Mouse (Mus musculus) forebrain, embryonic 14.5 days (tissue): Measurements from ENCODE around the gene Glb1. TPM values are rescaled to one million over a fixed set of nuclear protein-coding genes. Genes with fewer than 3 reads are reported as not detected.
A peak's percentile ranks its signal among the peaks of the same experiment; 100 is the strongest.

ENCODE experiments used
- ATAC-seq: fragments of 200-750 bp; cut with Nextera tagmentation; 2 replicates; pipeline ENCODE4 v1.8.0; 2017; ENCODE audit warnings: mild to moderate bottlenecking, moderate library complexity
- DNase-seq: peaks from one replicate; pipeline ENCODE4 v3.0.0-alpha.2; 2015; ENCODE audit warnings: low spot score
- H3K27ac ChIP-seq: fragments of 300-500 bp; sonication (generic); 2 replicates; pipeline ENCODE4 v1.5.1; 2014; ENCODE audit warnings: low read depth, mild to moderate bottlenecking, control low read depth, low read length, moderate library complexity
- H3K27me3 ChIP-seq: fragments of 300-500 bp; sonication (generic); replicated peaks from 2 replicates; pipeline ENCODE4 v1.6.1; 2014; ENCODE audit warnings: low read length, control low read depth, mixed read lengths; ENCODE audit not compliant: control insufficient read depth, insufficient read depth
- H3K36me3 ChIP-seq: fragments of 300-500 bp; sonication (generic); 2 replicates; pipeline ENCODE4 v1.6.1; 2014; ENCODE audit warnings: low read length, control low read depth; ENCODE audit not compliant: control insufficient read depth, insufficient read depth
- H3K4me1 ChIP-seq: fragments of 300-500 bp; sonication (generic); 2 replicates; pipeline ENCODE4 v1.6.1; 2014; ENCODE audit warnings: antibody characterized with exemption, low read length, control low read depth; ENCODE audit not compliant: control insufficient read depth, insufficient read depth
- H3K4me2 ChIP-seq: fragments of 300-500 bp; sonication (generic); 2 replicates; pipeline ENCODE4 v1.6.1; 2014; ENCODE audit warnings: mild to moderate bottlenecking, control low read depth, low read length
- H3K4me3 ChIP-seq: fragments of 300-500 bp; sonication (generic); 2 replicates; pipeline ENCODE4 v1.5.1; 2014; ENCODE audit warnings: low read depth, low read length, control low read depth
- H3K9ac ChIP-seq: fragments of 300-500 bp; sonication (generic); 2 replicates; pipeline ENCODE4 v1.6.1; 2014; ENCODE audit warnings: mild to moderate bottlenecking, low read length, control low read depth, moderate library complexity
- H3K9me3 ChIP-seq: fragments of 300-500 bp; sonication (generic); replicated peaks from 2 replicates; pipeline ENCODE4 v1.6.1; 2016; ENCODE audit warnings: low read length, control low read depth, mixed read lengths; ENCODE audit not compliant: control insufficient read depth
- WGBS: fragments of 180-500 bp; shearing (Covaris S2); extraction: QIAGEN DNeasy Blood & Tissue Kit; methylation state at CpG from one replicate; pipeline ENCODE4 v1.1.7; 2014; 5-methylcytosine and 5-hydroxymethylcytosine counted together
- polyA plus RNA-seq: library from polyadenylated mRNA; unstranded; fragments of >200 nt; fragmentation: Nextera tagmentation; extraction: Ambion mirVana; gene quantifications from 2 replicates; pipeline ENCODE4 v1.2.1, GENCODE M21; 2014

The Glb1 gene
- polyA plus RNA-seq, 1 experiment from 2014 or later: 25.9 TPM

GRCm38 (mm10) chr9:114487481-114488258 is 86.8 kb downstream of the Glb1 start:
- ATAC-seq: no peak
- Histone ChIP-seq H3K36me3 (no peaks in the 10 kb centered on the region), H3K4me3 (no peak overlapping the region), H3K27ac (no peak overlapping the region), H3K9ac (no peak overlapping the region), H3K4me1 (no peaks in the 10 kb centered on the region), H3K4me2 (no peak overlapping the region), H3K9me3 (no peaks in the 10 kb centered on the region), H3K27me3 (no peaks in the 10 kb centered on the region)
- no peak for DNase-seq
- WGBS: 88% methylated on average over 23 of the region's 23 CpGs

DNA sequence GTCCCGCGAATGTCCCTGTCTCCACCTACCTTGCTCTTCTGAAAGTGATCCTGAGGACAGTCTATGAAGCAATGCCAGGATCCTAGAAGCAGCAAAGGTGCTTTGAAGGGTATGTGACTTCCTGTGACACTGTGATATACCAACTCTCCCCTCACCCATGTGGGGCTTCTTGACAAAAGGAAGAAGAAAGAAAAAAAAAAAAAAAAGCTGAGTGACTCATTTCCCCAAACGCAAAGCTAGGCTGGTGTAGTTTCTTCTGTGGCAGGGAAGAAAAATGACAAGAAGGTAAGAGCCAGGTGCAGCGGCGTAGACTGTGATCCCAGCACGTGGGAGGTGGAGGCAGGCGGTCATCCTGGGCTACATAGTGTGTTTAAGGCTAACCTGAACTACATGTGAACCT is 95.6 kb downstream of the Glb1 start:
- 89% methylated on average over 7 of the region's 7 CpGs for WGBS
- Histone ChIP-seq H3K27ac (no peak overlapping the region), H3K9ac (no peak overlapping the region), H3K36me3 (no peaks in the 10 kb centered on the region), H3K4me3 (no peak overlapping the region), H3K9me3 (no peaks in the 10 kb centered on the region), H3K27me3 (no peaks in the 10 kb centered on the region), H3K4me2 (no peak overlapping the region), H3K4me1 (no peaks in the 10 kb centered on the region)
- ATAC-seq: no peak
- no peak for DNase-seq

DNA sequence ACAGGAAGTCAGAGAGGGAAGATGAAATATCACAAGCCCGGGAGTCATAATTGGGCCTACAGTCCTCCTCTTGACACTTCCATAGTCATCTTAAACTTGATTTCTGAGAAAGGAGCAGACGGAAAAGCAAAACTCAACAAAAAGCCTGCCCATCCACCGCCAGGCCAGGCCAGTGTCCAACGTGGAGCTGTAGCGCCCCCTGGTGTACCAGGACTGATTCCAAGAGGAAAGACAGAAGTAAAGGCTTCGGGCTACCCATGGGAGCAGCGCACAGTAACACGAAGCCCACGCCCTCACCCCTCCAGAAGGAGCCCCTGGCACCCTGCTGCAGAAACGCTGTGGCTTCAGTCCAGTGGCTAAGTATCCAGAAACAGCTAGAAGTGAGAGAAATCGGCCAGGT is 97.3 kb downstream of the Glb1 start:
- H3K27me3 ChIP-seq: no peaks in the 10 kb centered on the region
- ATAC-seq: 0 out of 2 replicates have a peak, but pooled peaks have one; percentile 61
- H3K4me1 ChIP-seq: no peaks in the 10 kb centered on the region
- H3K9me3 ChIP-seq: no peaks in the 10 kb centered on the region
- no peak overlapping the region for H3K27ac ChIP-seq
- DNase-seq: peak; percentile 81
- WGBS: 8% methylated on average over 11 of the region's 11 CpGs
- H3K4me3 ChIP-seq: no peak overlapping the region
- H3K36me3 ChIP-seq: no peaks in the 10 kb centered on the region
- no peak overlapping the region for H3K4me2 ChIP-seq
- no peak overlapping the region for H3K9ac ChIP-seq

DNA sequence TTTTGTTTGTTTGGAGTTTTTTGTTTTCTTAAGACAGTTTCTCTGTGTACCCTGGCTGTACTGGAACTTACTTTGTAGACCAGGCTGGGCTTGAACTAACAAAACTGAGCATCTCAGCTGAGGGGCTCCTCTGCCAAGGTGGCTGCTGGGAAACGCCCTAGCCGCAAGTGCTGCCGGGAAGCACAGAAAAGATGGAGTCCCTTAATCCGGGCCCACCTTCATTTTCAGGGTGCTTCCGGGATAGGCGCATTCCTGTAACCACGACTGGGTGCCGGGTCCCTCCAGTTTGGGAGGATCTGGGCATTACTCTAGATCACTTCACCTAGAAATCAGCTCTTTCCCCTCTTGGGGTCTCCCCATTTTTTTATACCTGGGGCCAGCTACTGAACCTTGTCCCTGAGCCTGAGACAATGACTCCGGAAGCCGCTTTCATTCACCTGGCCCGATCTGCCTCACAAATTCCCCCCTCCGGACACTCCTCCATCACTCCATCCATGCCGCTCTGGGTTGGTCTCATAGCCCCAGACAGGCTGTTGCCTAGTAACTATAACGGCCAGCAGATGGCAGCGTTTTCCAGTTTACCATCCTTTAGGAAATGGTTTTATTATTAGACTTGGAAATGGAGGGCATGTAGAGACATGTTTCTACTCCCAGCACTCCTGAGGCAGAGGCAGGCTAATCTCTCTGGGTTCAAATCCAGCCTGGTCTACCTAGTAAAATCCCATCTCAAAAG is 99.1 kb downstream of the Glb1 start:
- H3K27me3 ChIP-seq: no peaks in the 10 kb centered on the region
- ATAC-seq (no peak), DNase-seq (peak; percentile 73)
- no peak overlapping the region for H3K4me3 ChIP-seq
- 16% methylated on average over 15 of the region's 15 CpGs for WGBS
- no peak overlapping the region; the same call in 1 of the 2 replicates for H3K4me2 ChIP-seq
- H3K9me3 ChIP-seq: no peaks in the 10 kb centered on the region
- H3K36me3 ChIP-seq: no peaks in the 10 kb centered on the region
- H3K9ac ChIP-seq: no peak overlapping the region
- no peaks in the 10 kb centered on the region for H3K4me1 ChIP-seq
- no peak overlapping the region for H3K27ac ChIP-seq

DNA sequence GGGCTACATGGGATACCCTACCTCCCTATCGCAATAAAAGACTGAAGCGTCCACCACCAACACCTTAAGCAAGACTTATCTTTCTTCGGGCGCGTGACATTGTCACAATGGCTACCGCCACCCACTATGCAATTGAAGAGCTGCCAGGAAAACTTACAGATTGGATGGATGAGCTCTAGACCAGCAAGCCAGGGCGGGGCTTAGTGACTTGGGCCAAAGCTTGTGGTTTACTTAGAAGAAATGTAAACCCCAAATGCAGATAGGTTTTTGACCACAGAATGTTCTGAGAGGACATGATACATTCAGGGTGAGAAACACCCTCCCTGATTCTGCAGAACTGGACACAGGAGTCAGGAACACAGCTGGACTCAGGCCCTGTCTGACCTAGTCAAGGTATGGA is 100.2 kb downstream of the Glb1 start:
- WGBS: 93% methylated on average over 7 of the region's 7 CpGs
- no peak overlapping the region for H3K9ac ChIP-seq
- H3K4me2 ChIP-seq: no peak overlapping the region
- H3K27me3 ChIP-seq: no peaks in the 10 kb centered on the region
- no peaks in the 10 kb centered on the region for H3K4me1 ChIP-seq
- ATAC-seq (no peak), DNase-seq (no peak)
- H3K27ac ChIP-seq: no peak overlapping the region
- H3K36me3 ChIP-seq: no peaks in the 10 kb centered on the region
- H3K9me3 ChIP-seq: no peaks in the 10 kb centered on the region
- no peak overlapping the region for H3K4me3 ChIP-seq

- DNase-seq: no peak
- Histone ChIP-seq H3K4me1 (no peaks in the 10 kb centered on the region), H3K27ac (no peak overlapping the region), H3K36me3 (no peaks in the 10 kb centered on the region), H3K9me3 (no peaks in the 10 kb centered on the region), H3K4me2 (no peak overlapping the region), H3K27me3 (no peaks in the 10 kb centered on the region), H3K9ac (no peak overlapping the region), H3K4me3 (no peak overlapping the region)
- WGBS: over 99% methylated on average over 11 of the region's 11 CpGs
- no peak for ATAC-seq
Observed at GRCm38 (mm10) chr9:114501913-114502312, 101.0 kb downstream of the Glb1 start.

DNA sequence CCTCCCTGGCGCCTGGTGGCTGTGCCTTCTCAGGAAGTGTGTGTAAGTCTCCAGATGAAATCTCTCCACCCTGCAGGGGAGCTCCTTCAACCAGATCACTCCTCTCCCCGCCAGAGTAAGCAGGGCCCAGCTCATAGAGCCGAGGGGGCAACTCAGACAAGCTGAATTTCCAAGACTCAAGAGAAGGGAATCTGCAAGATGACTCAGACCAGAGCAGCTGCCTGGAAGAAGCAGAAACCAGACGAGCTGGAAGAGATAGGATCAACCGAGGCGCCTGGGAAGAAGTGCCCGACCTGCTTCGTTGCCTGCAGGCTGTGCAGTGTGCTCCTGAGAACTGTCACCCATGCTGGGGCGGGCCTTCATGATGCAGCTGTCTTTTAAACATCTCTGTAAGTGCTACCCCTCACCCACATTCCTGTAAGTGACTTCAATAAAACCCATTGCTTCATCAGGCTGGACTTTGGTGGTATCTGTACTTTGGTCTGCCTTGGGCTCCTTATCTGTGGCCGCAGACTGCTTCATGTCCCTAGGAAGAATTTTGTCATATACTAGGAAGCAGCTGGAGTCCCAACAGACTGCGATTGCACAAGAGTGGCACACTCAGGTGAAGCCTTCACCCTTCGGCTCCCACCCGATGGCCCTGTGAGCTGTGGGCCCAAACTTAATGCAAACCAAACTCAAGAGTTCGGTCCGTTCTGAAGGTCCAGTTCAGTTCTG is 102.0 kb downstream of the Glb1 start:
- H3K27me3 ChIP-seq: no peaks in the 10 kb centered on the region
- H3K4me3 ChIP-seq: no peak overlapping the region
- H3K27ac ChIP-seq: no peak overlapping the region
- DNase-seq (no peak), ATAC-seq (no peak)
- H3K4me2 ChIP-seq: no peak overlapping the region
- H3K4me1 ChIP-seq: no peaks in the 10 kb centered on the region
- 76% methylated on average over 15 of the region's 15 CpGs for WGBS
- no peaks in the 10 kb centered on the region for H3K36me3 ChIP-seq
- H3K9me3 ChIP-seq: no peaks in the 10 kb centered on the region
- no peak overlapping the region for H3K9ac ChIP-seq

GRCm38 (mm10) chr9:114504816-114505215 is 103.9 kb downstream of the Glb1 start, which contains the start of gene Ccr4:
TSS of gene Ccr4 (minus strand) at chr9:114504916.
- 87% methylated on average over 9 of the region's 9 CpGs for WGBS
- no peaks in the 10 kb centered on the region for H3K4me1 ChIP-seq
- H3K36me3 ChIP-seq: no peaks in the 10 kb centered on the region
- no peak for DNase-seq
- no peak within 1 kb of the TSS for H3K4me3 ChIP-seq
- H3K27me3 ChIP-seq: no peaks in the 10 kb centered on the region
- H3K9me3 ChIP-seq: no peaks in the 10 kb centered on the region
- H3K9ac ChIP-seq: no peak within 1 kb of the TSS
- ATAC-seq: no peak
- H3K4me2 ChIP-seq: no peak within 1 kb of the TSS
- no peak within 1 kb of the TSS for H3K27ac ChIP-seq
